Mouse (Mus musculus) kidney, postnatal 0 days (tissue): ENCODE data around the gene Fis1. TPM values are rescaled to one million over a fixed set of nuclear protein-coding genes. Genes with fewer than 3 reads are reported as not detected.

Source experiments
- ATAC-seq: fragments of 200-750 bp; cut with Nextera tagmentation; replicated peaks from 2 replicates; pipeline ENCODE4 v1.8.0; 2017; ENCODE audit warnings: low read depth, moderate number of reproducible peaks, moderate TSS enrichment, moderate library complexity; ENCODE audit not compliant: low FRiP score
- DNase-seq: peaks from one replicate; pipeline ENCODE4 v3.0.0-alpha.2; 2016; ENCODE audit warnings: low spot score
- H3K27ac ChIP-seq: fragments of 300-500 bp; sonication (generic); 2 replicates; pipeline ENCODE4 v1.5.1; 2014; ENCODE audit warnings: mild to moderate bottlenecking
- H3K27me3 ChIP-seq: fragments of 300-500 bp; sonication (generic); 2 replicates; pipeline ENCODE4 v1.6.1; 2014; ENCODE audit warnings: low read length, mixed read lengths; ENCODE audit not compliant: insufficient read depth
- H3K36me3 ChIP-seq: fragments of 300-500 bp; sonication (generic); 2 replicates; pipeline ENCODE4 v1.6.1; 2014; ENCODE audit warnings: low read length, mixed read lengths; ENCODE audit not compliant: insufficient read depth
- H3K4me1 ChIP-seq: fragments of 300-500 bp; sonication (generic); replicated peaks from 2 replicates; pipeline ENCODE4 v1.6.1; 2014; ENCODE audit warnings: antibody characterized with exemption, low read length, mixed read lengths; ENCODE audit not compliant: insufficient read depth
- H3K4me2 ChIP-seq: fragments of 300-500 bp; sonication (generic); 2 replicates; pipeline ENCODE4 v1.6.1; 2014; ENCODE audit warnings: mild to moderate bottlenecking, low read length, moderate library complexity, mixed read lengths
- H3K4me3 ChIP-seq: fragments of 300-500 bp; sonication (generic); replicated peaks from 2 replicates; pipeline ENCODE4 v1.5.1; 2014; ENCODE audit warnings: low read depth, low read length
- H3K9ac ChIP-seq: fragments of 300-500 bp; sonication (generic); 2 replicates; pipeline ENCODE4 v1.6.1; 2014; ENCODE audit warnings: low read depth, low read length
- H3K9me3 ChIP-seq: fragments of 300-500 bp; sonication (generic); replicated peaks from 2 replicates; pipeline ENCODE4 v1.6.1; 2016; ENCODE audit warnings: low read length, inconsistent platforms, mixed read lengths
- CTCF ChIP-seq: IDR thresholded peaks from 2 replicates; pipeline ENCODE4 v1.5.1; 2016; ENCODE audit warnings: antibody characterized with exemption, low read depth, mild to moderate bottlenecking, moderate library complexity
- WGBS: fragments of 180-500 bp; shearing (Covaris S2); extraction: QIAGEN DNeasy Blood & Tissue Kit; methylation state at CpG from one replicate; pipeline ENCODE4 v1.1.7; 2014; 5-methylcytosine and 5-hydroxymethylcytosine counted together
- polyA plus RNA-seq: library from polyadenylated mRNA; unstranded; fragments of >200 nt; fragmentation: Nextera tagmentation; extraction: Ambion mirVana; gene quantifications from 2 replicates; pipeline ENCODE4 v1.2.1, GENCODE M21; 2015

Fis1 gene
- polyA plus RNA-seq, 1 experiment from 2014 or later: 384 TPM

- H3K4me2 ChIP-seq: no peak overlapping the region
- 85% methylated on average over 6 of the region's 6 CpGs for WGBS
- ATAC-seq (no peak), DNase-seq (no peak)
- no peak overlapping the region for H3K9ac ChIP-seq
- no peak overlapping the region for H3K4me3 ChIP-seq
- H3K27me3 ChIP-seq: no peaks in the 10 kb centered on the region
- no peak for TF ChIP-seq CTCF
- peak overlapping the region; percentile 81 for H3K27ac ChIP-seq
- no peaks in the 10 kb centered on the region for H3K9me3 ChIP-seq
- peaks cover 12% of the 10 kb centered on the region; the same call in 1 of the 2 replicates for H3K4me1 ChIP-seq
- H3K36me3 ChIP-seq: peaks cover 19% of the 10 kb centered on the region
Observed at GRCm38 (mm10) chr5:136960053-136960452, 7.0 kb downstream of the Fis1 start.

GRCm38 (mm10) chr5:136961334-136961982 is 8.4 kb downstream of the Fis1 start:
- Histone ChIP-seq H3K27ac (peak overlapping the region; percentile 91), H3K9ac (peak overlapping the region; percentile 73; the same call in 1 of the 2 replicates), H3K9me3 (no peaks in the 10 kb centered on the region), H3K36me3 (peaks cover 24% of the 10 kb centered on the region), H3K4me1 (peaks cover 26% of the 10 kb centered on the region), H3K4me3 (peak overlapping the region; percentile 65), H3K27me3 (no peaks in the 10 kb centered on the region), H3K4me2 (peak overlapping the region; percentile 76)
- 22% methylated on average over 5 of the region's 5 CpGs for whole genome bisulfite sequencing
- ATAC-seq: peak; percentile 1; the same call in 1 of the 2 replicates
- no peak for TF ChIP-seq CTCF
- DNase-seq: no peak

GRCm38 (mm10) chr5:136961983-136962461 is 8.9 kb downstream of the Fis1 start:
- WGBS: under 1% methylated on average over 20 of the region's 20 CpGs
- Histone ChIP-seq H3K4me3 (peak overlapping the region; percentile 65), H3K4me2 (peak overlapping the region; percentile 76), H3K4me1 (peaks cover 30% of the 10 kb centered on the region), H3K9me3 (no peaks in the 10 kb centered on the region), H3K36me3 (peaks cover 24% of the 10 kb centered on the region), H3K27ac (peak overlapping the region; percentile 91), H3K27me3 (no peaks in the 10 kb centered on the region), H3K9ac (peak overlapping the region; percentile 73)
- no peak for TF ChIP-seq CTCF
- DNase-seq (peak; percentile 96), ATAC-seq (peak; percentile 83)

- TF ChIP-seq CTCF: peak; percentile 89
- Histone ChIP-seq H3K4me3 (peak overlapping the region; percentile 65), H3K27ac (peak overlapping the region; percentile 91), H3K9me3 (no peaks in the 10 kb centered on the region), H3K4me2 (peak overlapping the region; percentile 76), H3K36me3 (peaks cover 24% of the 10 kb centered on the region), H3K4me1 (peaks cover 35% of the 10 kb centered on the region), H3K9ac (peak overlapping the region; percentile 73), H3K27me3 (no peaks in the 10 kb centered on the region)
- ATAC-seq: peak; percentile 22; the same call in 1 of the 2 replicates
- WGBS: 2% methylated on average over 10 of the region's 10 CpGs
- peak; percentile 88 for DNase-seq
Observed at GRCm38 (mm10) chr5:136962501-136962900, 9.4 kb downstream of the Fis1 start.

GRCm38 (mm10) chr5:136962966-136963540 is 10.0 kb downstream of the Fis1 start:
- Histone ChIP-seq H3K9ac (peak overlapping the region; percentile 73; the same call in 1 of the 2 replicates), H3K36me3 (peaks cover 24% of the 10 kb centered on the region), H3K4me1 (peaks cover 36% of the 10 kb centered on the region), H3K27me3 (no peaks in the 10 kb centered on the region), H3K9me3 (no peaks in the 10 kb centered on the region), H3K27ac (peak overlapping the region; percentile 54; the same call in 1 of the 2 replicates), H3K4me3 (peak overlapping the region; percentile 65), H3K4me2 (peak overlapping the region; percentile 76)
- DNase-seq: no peak
- 68% methylated on average over 8 of the region's 8 CpGs for WGBS
- no peak for TF ChIP-seq CTCF
- ATAC-seq: no peak

- Histone ChIP-seq H3K27me3 (no peaks in the 10 kb centered on the region), H3K4me3 (no peak overlapping the region), H3K9ac (no peak overlapping the region), H3K9me3 (no peaks in the 10 kb centered on the region), H3K27ac (peak overlapping the region; percentile 84), H3K4me2 (no peak overlapping the region), H3K4me1 (peaks cover 36% of the 10 kb centered on the region), H3K36me3 (peaks cover 24% of the 10 kb centered on the region)
- ATAC-seq (no peak), DNase-seq (no peak)
- 73% methylated on average over 9 of the region's 9 CpGs for WGBS
- TF ChIP-seq CTCF: no peak
Observed at GRCm38 (mm10) chr5:136965210-136965609, 12.1 kb downstream of the Fis1 start.
